Mouse (Mus musculus) brain, embryonic 14.5 days (tissue): ENCODE measurements around the gene Brk1.

ENCODE experiments used
- CTCF ChIP-seq: fragments of 200-500 bp; IDR thresholded peaks from 2 replicates; pipeline ENCODE4 v1.5.1; 2012; ENCODE audit warnings: inconsistent platforms, mild to moderate bottlenecking, moderate library complexity, borderline replicate concordance; ENCODE audit not compliant: insufficient read depth, insufficient read length; ENCODE audit errors: extremely low read depth
- POLR2A ChIP-seq: fragments of 200-500 bp; IDR thresholded peaks from 2 replicates; pipeline ENCODE4 v1.6.1; 2012; ENCODE audit warnings: mild to moderate bottlenecking, inconsistent platforms, borderline replicate concordance; ENCODE audit not compliant: poor library complexity, insufficient read depth, insufficient read length, severe bottlenecking; ENCODE audit errors: extremely low read depth

DNA sequence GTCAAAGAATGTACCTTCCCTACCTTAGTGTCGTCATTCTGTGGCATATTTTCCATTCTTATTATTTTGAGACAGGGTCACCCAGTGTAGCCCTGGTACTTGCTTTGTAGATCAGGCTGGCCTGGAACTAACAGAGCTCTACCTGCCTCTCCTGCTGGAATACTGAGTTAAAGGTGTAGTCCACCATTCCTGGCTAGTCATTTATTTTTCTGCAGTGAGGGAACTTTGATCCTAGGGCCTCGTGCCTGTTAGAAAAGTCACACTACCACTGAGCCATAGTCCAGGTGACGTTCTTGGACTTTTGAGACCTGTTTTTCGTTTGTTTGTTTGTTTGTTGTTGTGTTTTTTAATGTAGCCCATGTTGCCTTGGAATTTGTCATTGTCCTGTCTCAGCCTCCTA, 34.6 kb downstream of the Brk1 start:
- TF ChIP-seq CTCF = no peak
- TF ChIP-seq POLR2A = no peak
